Mouse (Mus musculus): ENCODE measurements at regions not wholly inside any gene's neighbourhood (a gene's known extent, or its start where the extent isn't known, plus 50 kb on each side); places are given as distances from the start of the nearest gene placed in this dataset.
A peak's percentile ranks its signal among the peaks of the same experiment; 100 is the strongest.
"Not testable (repeated sequence)": the region's sequence is repeated elsewhere in the genome, so short reads cannot be mapped to it uniquely, and the experiment has no call there.

DNA sequence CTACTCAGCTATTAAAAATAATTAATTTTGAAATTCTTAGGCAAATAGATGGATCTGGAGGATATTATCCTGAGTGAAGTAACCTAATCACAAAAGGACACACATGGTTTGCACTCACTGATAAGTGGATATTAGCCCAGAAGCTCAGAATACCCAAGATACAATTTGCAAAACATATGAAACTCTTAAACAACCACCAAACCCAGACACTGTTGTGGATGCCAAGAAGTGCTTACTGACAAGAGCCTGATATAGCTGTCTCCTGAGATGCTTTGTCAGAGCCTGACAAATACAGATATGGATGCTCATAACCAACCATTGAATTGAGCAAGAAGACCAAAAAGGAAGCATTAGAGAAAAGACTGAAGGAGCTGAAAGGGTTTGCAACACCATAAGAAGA lies 468.4 kb upstream of the Cdh12 start:
- DNase-seq (ENCODE audit: extremely low read depth, low read depth) = not testable (repeated sequence)

DNA sequence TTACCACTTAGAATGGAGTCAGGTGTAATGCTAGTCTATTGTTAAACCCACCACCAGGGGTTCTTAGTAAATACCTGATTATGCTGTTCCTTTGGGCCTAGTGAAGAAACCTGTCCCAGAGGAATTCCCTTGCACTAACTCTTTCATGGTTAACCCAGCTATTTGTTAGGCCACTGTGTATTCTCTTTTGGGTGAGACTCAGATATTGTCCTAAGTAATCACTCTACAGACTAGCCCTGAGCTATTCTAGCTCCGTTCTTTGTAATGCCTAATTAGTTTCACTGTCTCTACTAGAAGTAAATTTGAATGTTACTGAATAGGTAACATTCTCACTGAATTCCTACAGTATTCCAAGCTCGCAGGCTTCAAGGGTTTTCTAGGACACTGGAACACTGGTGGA lies 464.1 kb upstream of the Cdh12 start:
- DNase-seq (ENCODE audit: extremely low read depth, low read depth) = not testable (repeated sequence)

DNA sequence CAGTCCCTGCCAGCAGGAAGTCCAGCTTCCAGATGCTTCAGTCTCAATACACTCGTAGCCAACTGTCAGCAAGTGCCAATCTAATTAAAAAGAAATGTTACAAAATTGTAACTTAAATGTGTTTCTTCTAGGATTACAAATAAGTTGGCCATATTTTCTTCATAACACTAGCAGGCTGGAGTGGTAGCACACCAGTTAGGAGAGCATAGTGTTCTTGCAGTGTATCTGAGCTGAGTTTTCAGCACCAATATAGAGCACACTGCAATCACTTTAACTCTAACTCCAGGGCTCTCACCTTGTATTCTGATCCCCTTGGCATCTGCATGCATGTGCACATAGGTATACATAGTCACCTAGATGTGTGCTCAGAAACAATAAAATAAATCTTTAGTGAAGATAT lies 417.3 kb upstream of the Cdh12 start:
- no peak for DNase-seq (ENCODE audit: extremely low read depth, low read depth)

DNA sequence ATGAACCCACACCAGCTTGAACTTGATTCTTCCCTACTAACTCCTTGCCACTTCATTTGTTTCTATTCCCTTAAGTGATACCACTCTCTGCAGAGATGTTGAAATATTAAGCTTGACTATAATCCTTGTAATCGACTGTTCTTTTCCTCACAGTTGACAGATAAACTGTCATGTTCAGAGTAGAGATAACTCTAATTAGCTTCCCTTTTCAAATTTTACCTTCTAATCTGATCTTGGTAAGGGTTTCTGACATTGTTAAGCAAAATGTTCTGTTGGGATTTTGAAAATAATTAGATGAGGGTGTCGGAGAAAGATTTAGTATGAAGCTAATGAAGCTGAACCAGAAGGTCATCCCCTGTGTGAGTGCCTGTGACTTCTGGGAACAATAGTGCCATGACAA lies 414.7 kb upstream of the Cdh12 start:
- DNase-seq (ENCODE audit: extremely low read depth, low read depth) = no peak

DNA sequence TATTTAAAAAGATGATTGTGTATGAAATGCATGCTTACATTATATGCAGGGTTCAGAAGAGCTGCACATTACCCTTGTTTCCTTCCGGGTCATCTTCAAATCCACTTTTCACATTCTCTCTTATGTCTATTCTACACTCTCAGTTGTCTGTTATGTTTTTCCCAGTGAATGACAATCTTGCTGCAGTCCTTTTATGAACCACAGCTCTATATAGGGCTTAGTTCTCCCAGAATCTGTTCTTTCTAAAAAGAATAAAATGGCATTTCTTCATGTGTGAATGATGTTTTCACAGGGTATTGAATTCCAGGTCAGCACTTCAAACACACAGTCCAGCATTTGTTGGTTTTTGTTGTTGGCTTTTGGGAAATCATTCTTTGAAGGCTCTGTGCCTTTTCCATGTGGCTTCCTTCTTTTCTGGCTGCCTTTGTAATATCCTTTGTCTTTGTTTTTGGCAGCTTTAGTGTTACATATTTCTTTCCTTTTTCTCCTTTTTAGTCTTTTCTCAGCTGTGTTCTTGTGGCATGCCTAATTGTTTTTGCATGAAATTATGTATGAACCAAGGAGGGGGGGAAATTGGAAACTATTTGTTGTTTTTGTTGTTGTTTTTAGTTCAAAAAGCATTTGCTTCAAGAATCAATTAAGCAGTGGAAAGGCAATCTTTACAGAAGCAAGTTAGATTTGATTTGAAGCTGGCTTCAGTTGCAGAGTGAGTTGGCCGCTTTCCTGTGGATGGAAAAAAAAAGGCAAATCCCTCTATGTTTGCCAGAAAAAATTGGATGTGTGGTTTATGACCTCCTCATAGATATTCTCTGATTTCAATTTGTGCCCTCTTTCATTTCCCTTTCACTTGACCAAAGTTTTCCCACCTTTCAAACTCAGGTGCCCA lies 410.3 kb upstream of the Cdh12 start:
- no peak for DNase-seq (ENCODE audit: extremely low read depth, low read depth)

DNA sequence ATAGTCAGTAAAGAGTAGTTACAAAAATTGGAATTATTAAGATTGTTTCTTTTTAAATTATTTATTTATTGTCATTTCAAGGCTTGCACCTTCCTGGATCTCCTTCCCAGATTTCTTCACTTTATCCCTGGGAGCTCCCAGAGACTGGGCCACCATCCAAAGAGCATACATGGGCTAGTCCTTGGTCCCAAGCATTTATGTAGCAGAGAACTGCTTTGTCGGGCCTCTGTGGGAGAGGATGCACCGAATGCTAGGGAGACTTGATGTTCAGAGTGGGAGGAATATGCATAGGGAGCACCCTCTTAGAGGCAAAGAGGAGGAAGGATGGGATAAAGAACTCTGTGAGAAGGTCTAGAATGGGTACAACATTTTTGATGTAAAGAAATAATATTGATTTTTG lies 409.0 kb upstream of the Cdh12 start:
- no peak for DNase-seq (ENCODE audit: extremely low read depth, low read depth)

DNA sequence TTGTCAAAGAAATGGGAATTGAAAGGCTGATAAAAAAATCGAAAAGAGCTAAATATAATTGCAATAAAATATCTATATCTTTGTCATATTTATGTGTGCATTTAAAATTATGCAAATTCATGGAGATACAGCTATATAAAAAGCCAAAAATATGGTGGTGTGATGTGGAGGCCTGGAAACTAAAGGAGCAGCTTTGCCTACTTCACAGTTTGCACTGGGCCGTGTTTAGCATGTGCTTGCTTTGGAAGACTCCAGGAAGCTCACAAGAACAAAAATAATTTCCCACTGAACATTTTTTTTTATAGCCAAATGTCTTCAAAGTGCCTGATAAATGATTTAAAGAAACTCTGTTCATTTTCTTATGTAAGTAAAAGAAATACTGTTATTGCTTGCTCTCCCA lies 364.1 kb upstream of the Cdh12 start:
- DNase-seq (ENCODE audit: extremely low read depth, low read depth) = no peak

DNA sequence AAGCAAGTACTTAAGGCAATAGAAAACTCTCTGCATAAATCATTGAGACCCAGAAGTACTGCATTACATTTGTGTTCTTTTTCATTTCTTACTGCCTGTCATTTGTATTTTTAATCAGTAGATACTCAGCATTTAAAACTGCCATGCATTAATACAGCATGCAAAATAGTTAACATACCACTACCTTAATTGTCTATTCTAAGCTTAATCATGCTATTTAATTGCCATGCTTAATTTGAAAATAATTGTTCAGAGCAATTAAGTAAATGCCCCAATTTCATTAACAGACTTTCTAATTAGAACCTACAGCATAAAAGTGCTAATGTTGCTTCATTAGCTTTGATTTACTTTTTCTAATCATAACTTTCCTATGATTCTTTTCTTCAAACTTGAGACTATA lies 359.3 kb upstream of the Cdh12 start:
- DNase-seq (ENCODE audit: extremely low read depth, low read depth) = no peak

DNA sequence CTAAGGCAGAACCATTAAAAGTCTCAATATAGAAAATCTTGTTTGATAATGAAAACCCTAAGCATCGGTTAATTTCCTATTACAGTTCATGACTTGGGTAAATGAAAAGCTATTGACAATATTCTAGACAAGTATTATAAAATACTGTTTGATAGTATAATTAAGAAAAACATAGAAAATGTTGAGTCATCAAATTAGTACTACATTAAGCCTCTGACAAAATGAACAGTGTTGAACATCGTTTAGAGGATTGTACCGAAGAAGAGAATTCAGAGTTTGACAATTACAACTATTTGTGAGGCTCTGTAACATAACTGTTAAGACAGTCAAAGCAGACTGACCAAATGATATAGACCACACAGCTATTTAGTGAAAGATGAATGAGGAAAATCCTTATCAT lies 358.5 kb upstream of the Cdh12 start:
- DNase-seq (ENCODE audit: extremely low read depth, low read depth) = no peak

DNA sequence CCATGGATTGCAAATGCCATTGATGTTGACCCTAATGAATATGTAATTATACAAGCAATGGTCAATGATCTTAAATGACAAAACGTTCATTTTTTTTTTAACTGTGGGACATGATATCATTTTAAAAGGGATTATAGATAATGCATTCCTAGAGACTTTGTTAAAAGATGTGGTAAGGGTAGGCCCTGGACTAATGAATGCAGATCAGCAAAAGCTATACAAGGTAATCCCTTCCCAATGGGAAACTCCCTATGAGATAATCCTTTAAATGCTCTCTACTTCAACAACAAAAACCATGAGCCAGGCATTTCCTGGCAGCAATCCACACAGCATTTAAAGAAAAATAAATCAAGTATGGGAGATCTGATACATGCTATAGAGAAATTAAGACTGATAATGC lies 353.3 kb upstream of the Cdh12 start:
- DNase-seq (ENCODE audit: extremely low read depth, low read depth) = no peak

DNA sequence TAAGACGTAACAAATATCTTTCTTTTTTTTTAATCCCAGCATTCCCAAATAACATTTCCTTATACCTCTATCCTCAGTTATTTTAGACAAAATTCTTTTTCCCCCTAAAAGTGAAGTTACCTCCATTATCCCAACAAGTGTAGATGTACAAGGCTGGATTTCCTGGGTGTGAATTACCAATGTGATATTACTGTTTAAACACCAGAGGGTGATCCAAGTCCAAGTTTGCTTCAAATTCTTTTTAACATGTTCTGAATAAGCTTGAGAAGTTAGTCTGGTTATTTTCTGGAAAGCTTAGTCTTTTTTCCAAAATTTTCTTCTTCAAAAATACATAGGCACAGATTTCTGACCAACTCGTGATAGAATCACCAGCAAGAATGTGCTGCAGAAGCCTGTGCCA lies 329.5 kb upstream of the Cdh12 start:
- no peak for DNase-seq (ENCODE audit: extremely low read depth, low read depth)

DNA sequence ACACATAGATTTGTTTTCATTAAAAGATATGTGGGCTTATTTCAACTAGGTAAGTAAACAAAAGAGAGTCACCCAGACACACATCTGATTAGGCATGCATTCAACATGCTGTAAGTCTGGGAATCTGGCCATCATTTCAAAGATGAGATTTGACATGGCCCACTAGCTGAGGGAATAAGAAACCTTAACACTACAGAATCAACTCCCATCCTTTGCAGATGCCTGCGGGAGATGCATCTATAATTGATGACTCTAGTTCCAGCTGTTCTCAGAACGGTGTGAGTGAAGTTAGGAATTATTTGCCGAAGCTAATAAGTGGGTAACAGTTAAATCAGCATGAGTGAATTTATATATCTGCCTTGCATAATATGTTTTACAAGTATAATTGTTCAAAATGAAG lies 325.5 kb upstream of the Cdh12 start:
- DNase-seq (ENCODE audit: extremely low read depth, low read depth) = no peak

DNA sequence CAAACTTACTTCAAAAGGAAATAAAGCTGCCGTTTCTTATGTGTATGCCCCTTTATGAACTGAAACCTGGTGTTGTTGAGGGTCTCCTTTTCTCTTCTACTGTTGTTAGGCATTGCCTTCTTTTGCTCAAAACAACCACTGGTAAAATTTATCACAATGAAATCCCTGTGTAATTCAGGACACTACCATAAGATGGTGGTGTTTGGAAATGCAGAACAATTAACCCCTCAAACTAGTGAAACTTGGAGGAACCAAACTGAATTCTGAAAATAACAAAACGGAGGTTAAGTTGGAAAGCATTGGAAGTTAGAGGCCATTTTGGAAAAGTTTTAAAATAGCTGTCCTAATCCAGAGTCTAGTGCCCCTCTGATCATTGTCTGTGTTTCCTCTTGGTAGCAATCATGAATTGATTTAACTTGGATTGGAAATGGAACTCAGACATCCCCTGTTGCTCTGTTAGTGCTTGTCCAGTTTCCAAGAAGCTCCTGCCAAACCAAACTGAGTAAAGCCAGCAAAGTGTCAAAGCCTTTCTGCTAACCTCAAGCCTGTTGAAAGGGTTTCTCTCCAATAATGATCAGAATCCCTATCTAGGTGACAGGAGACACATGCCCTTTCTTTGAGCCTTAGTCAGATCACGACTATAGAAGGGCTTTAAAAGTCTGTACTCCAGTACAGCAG lies 313.0 kb upstream of the Cdh12 start:
- peak; percentile 3 for DNase-seq (ENCODE audit: extremely low read depth, low read depth)

DNA sequence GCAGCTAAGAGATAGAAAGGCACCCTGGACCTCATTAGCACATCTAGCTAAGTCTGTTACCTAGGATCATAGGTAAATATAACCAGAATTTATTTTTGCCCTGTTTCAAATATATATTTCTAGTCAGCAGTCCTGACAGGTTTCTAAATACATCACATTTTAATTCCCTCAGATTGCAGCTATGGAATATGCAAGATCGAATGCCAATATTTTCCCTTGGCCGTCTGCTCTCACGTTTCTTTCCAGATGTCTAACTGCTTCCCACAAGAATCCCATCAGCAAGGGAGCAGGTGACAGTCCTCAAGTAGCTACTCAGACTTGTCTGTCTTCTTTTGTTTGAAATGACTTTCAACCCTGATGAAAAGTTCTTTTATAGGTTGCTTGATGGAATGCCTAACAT lies 297.2 kb upstream of the Cdh12 start:
- no peak for DNase-seq (ENCODE audit: extremely low read depth, low read depth)

Measured in MEL-GATA-1-ER (cell line).